Mouse (Mus musculus) left cerebral cortex, postnatal 36 days (tissue): ENCODE measurements at regions not wholly inside any gene's neighbourhood (a gene's known extent, or its start where the extent isn't known, plus 50 kb on each side); places are given as distances from the start of the nearest gene placed in this dataset.

Source experiments
- DNase-seq, 2 experiments: peaks; one replicate each; pipeline ENCODE4 v3.0.0; 2021 to 2022; ENCODE audit warnings: low spot score in 2 of 2, mixed read lengths in 1 of 2
- intact Hi-C: fragments of 180-260 bp; cut with DNase I; formaldehyde crosslinking; loops from one replicate; pipeline ENCODE4 v1.15.1; 2025

- DNase-seq = no peak
- intact Hi-C loops = loop anchor here (10.0 kb wide), 1 partner anchor 1444 kb away; no protein-coding TSS in a partner anchor
Observed at GRCm38 (mm10) chr15:10898715-10899486, 53.2 kb upstream of the C1qtnf3 start.

GRCm38 (mm10) chr15:10899904-10900303 lies 52.2 kb upstream of the C1qtnf3 start:
- intact Hi-C loops = loop anchor here (1.0 to 10.0 kb wide), 3 partner anchors 28 to 1445 kb away; no protein-coding TSS in a partner anchor
- DNase-seq = no peak

GRCm38 (mm10) chr15:10901075-10901474 lies 51.1 kb upstream of the C1qtnf3 start:
- peak in 1 of 2 experiments; percentile 13 for DNase-seq
- intact Hi-C loops = loop anchor here (2.0 kb wide), 1 partner anchor 398 kb away; no protein-coding TSS in a partner anchor

GRCm38 (mm10) chr15:10901745-10902262 lies 50.3 kb upstream of the C1qtnf3 start:
- DNase-seq = no peak
- intact Hi-C loops = loop anchor here (2.0 kb wide), 1 partner anchor 399 kb away; no protein-coding TSS in a partner anchor
